Mouse (Mus musculus) megakaryocyte, embryonic 14.5 days (primary cell): Measurements from ENCODE around the gene Cpvl.

Experiments used
- FLI1 ChIP-seq: IDR thresholded peaks from 2 replicates; pipeline ENCODE4 v1.6.1; 2012; ENCODE audit warnings: low read length, inconsistent platforms, mixed read lengths
- GATA1 ChIP-seq: IDR thresholded peaks from 3 replicates; pipeline ENCODE4 v1.6.1; 2012; ENCODE audit warnings: mixed read lengths, low read length, inconsistent platforms, borderline replicate concordance

GRCm38 (mm10) chr6:53920041-53920440, 58.4 kb downstream of the Cpvl start:
- no peak for TF ChIP-seq GATA1
- no peak for TF ChIP-seq FLI1
